ENCODE assay signal across 9 mouse cellular contexts in the genomic region with DNA sequence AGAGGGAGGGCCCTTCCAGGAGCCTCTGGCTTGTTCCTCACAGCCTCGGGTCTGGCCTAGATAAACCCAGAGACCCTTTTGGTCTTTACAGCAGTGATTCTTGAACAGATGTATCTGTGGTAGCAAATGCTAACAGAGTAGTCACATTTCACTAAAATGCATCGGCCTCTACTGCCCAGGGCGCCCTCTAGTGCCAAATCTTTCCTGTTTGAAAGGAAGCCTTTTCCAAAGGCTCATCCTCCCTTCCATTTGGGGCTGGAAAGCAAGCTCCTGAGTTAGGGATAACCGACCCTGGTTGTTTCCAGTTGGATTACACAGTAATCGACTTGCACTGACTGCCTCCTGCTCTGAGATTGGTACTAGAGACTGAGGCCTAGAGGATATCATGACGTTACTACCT. TPM values are rescaled to one million over a fixed set of nuclear protein-coding genes. Genes with fewer than 3 reads are reported as not detected.
A peak's percentile ranks its signal among the peaks of the same experiment; 100 is the strongest.
DNase-seq lines count a peak whose midpoint lies in the region; ATAC-seq and TF ChIP-seq lines count a peak whose summit lies in the region.
"Had no signal": no experiment of that assay in that cellular context is flagged by ENCODE, and none has a peak within 500 bp of the region (broad histone marks: within the 10 kb centered on the region; RNA-seq: fewer than 3 reads in every experiment).

No protein-coding gene starts in this region.

- DNase-seq in liver, result peak; percentile 25
- peak; percentile 63 for DNase-seq in adipocyte (ENCODE audit: low spot score)
- peak; percentile 88 for DNase-seq in cerebellum, adult 9-10 months
- DNase-seq in kidney, postnatal 14 days, result peak; percentile 18
- DNase-seq in lung, embryonic 14.5 days, result peak; percentile 79
- no peak for DNase-seq in gastrocnemius, postnatal 14 days

- TF ChIP-seq CTCF in lung, embryonic 14.5 days (IDR thresholded peaks at IDR 0.05; ENCODE audit: low read depth), result peak; percentile 58

- 5% methylated on average over 6 of the region's 6 CpGs for WGBS in liver, embryonic 12.5 days (ENCODE audit: insufficient replicate concordance)
- WGBS in lung, embryonic 14.5 days, result 3% methylated on average over 6 of the region's 6 CpGs

- H3K4me1 ChIP-seq in liver, embryonic 12.5 days, result peaks cover 23% of the 10 kb centered on the region
- H3K4me1 ChIP-seq in lung, embryonic 14.5 days (ENCODE audit: insufficient read depth), result no peaks in the 10 kb centered on the region

- ATAC-seq in liver, embryonic 12.5 days, result no peak
- ATAC-seq in lung, embryonic 14.5 days (ENCODE audit: insufficient read depth), result no peak

- H3K36me3 ChIP-seq in liver, embryonic 12.5 days, result no peaks in the 10 kb centered on the region
- no peaks in the 10 kb centered on the region for H3K36me3 ChIP-seq in lung, embryonic 14.5 days (ENCODE audit: insufficient read depth)

- H3K9ac ChIP-seq in liver, embryonic 12.5 days, result no peak overlapping the region
- no peak overlapping the region for H3K9ac ChIP-seq in lung, embryonic 14.5 days

- intact Hi-C loops in gastrocnemius, postnatal 14 days (cut with DNase I; ENCODE audit: low total_unique reads), result no loop called here

- no peak overlapping the region for H3K4me2 ChIP-seq in liver, embryonic 12.5 days
- H3K4me2 ChIP-seq in lung, embryonic 14.5 days, result no peak overlapping the region

- H3K27ac ChIP-seq in liver, embryonic 12.5 days, result no peak overlapping the region
- no peak overlapping the region for H3K27ac ChIP-seq in lung, embryonic 14.5 days (ENCODE audit: low read depth)

- H3K9me3 ChIP-seq in liver, embryonic 12.5 days (replicated peaks), result no peaks in the 10 kb centered on the region
- no peaks in the 10 kb centered on the region for H3K9me3 ChIP-seq in lung, embryonic 14.5 days (ENCODE audit: low read depth, low read length)

- no peak overlapping the region for H3K4me3 ChIP-seq in liver, embryonic 12.5 days
- no peak overlapping the region for H3K4me3 ChIP-seq in lung, embryonic 14.5 days (ENCODE audit: low read depth, low read length)
- H3K4me3 ChIP-seq: erythroblast, embryonic 14.5 days had no signal

- peaks cover 82% of the 10 kb centered on the region for H3K27me3 ChIP-seq in liver, embryonic 12.5 days (replicated peaks)
- peaks cover 63% of the 10 kb centered on the region for H3K27me3 ChIP-seq in lung, embryonic 14.5 days (ENCODE audit: insufficient read depth, low read length)

RNA-seq across cellular contexts. Expression of a gene that starts 2.9 kb away (rescaled TPM):
- not detected in 2 replicates for polyA plus RNA-seq in liver, embryonic 12.5 days (2016; fragmentation: Nextera tagmentation; extraction: Ambion mirVana)
- polyA plus RNA-seq in lung, embryonic 14.5 days (2014; fragmentation: Nextera tagmentation; extraction: Ambion mirVana), result not detected in 2 replicates
- not detected for total RNA-seq in gastrocnemius, postnatal 14 days (2021)
- polyA plus RNA-seq: erythroblast, embryonic 14.5 days; lung, embryonic 16.5 days had no signal

RNA-seq across cellular contexts. Expression of a gene that starts 7.7 kb away (rescaled TPM):
- polyA plus RNA-seq in liver, embryonic 12.5 days (2016; fragmentation: Nextera tagmentation; extraction: Ambion mirVana), result 0.01 and 0.06 TPM in 2 replicates
- 0.15 and 0.29 TPM in 2 replicates for polyA plus RNA-seq in lung, embryonic 14.5 days (2014; fragmentation: Nextera tagmentation; extraction: Ambion mirVana)
- total RNA-seq in gastrocnemius, postnatal 14 days (2021), result under 1 TPM; 0.02 to 0.04 TPM
- polyA plus RNA-seq: erythroblast, embryonic 14.5 days had no signal

RNA-seq across cellular contexts. Expression of a gene that starts 58.7 kb away (rescaled TPM):
- polyA plus RNA-seq in liver, embryonic 12.5 days (2016; fragmentation: Nextera tagmentation; extraction: Ambion mirVana), result 36.9 and 40.8 TPM in 2 replicates
- polyA plus RNA-seq in lung, embryonic 14.5 days (2014; fragmentation: Nextera tagmentation; extraction: Ambion mirVana), result 26.5 and 27.3 TPM in 2 replicates
- total RNA-seq in gastrocnemius, postnatal 14 days (2021), result 10 to 100 TPM; 14.2 to 16.7 TPM

RNA-seq across cellular contexts. Expression of a gene that starts 59.2 kb away (rescaled TPM):
- polyA plus RNA-seq in liver, embryonic 12.5 days (2016; fragmentation: Nextera tagmentation; extraction: Ambion mirVana), result 457 and 480 TPM in 2 replicates
- polyA plus RNA-seq in lung, embryonic 14.5 days (2014; fragmentation: Nextera tagmentation; extraction: Ambion mirVana), result 501 and 506 TPM in 2 replicates
- 100 to 1,000 TPM; 128 to 142 TPM for total RNA-seq in gastrocnemius, postnatal 14 days (2021)
